Mouse (Mus musculus) neural tube, embryonic 13.5 days (tissue): ENCODE measurements at regions not wholly inside any gene's neighbourhood (a gene's known extent, or its start where the extent isn't known, plus 50 kb on each side); places are given as distances from the start of the nearest gene placed in this dataset.
"Not testable (repeated sequence)": the region's sequence is repeated elsewhere in the genome, so short reads cannot be mapped to it uniquely, and the experiment has no call there.

ENCODE experiments used
- ATAC-seq: fragments of 200-750 bp; cut with Nextera tagmentation; 2 replicates; pipeline ENCODE4 v1.8.0; 2017; ENCODE audit warnings: low read depth, mild to moderate bottlenecking, moderate TSS enrichment, moderate library complexity
- H3K27ac ChIP-seq: fragments of 300-500 bp; sonication (generic); replicated peaks from 2 replicates; pipeline ENCODE4 v1.5.1; 2015; ENCODE audit warnings: moderate library complexity, mild to moderate bottlenecking, inconsistent platforms
- H3K27me3 ChIP-seq: fragments of 300-500 bp; sonication (generic); 2 replicates; pipeline ENCODE4 v1.6.1; 2015; ENCODE audit warnings: mild to moderate bottlenecking, inconsistent platforms
- H3K36me3 ChIP-seq: fragments of 300-500 bp; sonication (generic); 2 replicates; pipeline ENCODE4 v1.6.1; 2015; ENCODE audit warnings: mild to moderate bottlenecking, inconsistent platforms
- H3K4me1 ChIP-seq: fragments of 300-500 bp; sonication (generic); replicated peaks from 2 replicates; pipeline ENCODE4 v1.6.1; 2015; ENCODE audit warnings: inconsistent platforms
- H3K4me2 ChIP-seq: fragments of 300-500 bp; sonication (generic); 2 replicates; pipeline ENCODE4 v1.6.1; 2015; ENCODE audit warnings: inconsistent platforms, mild to moderate bottlenecking, moderate library complexity
- H3K4me3 ChIP-seq: fragments of 300-500 bp; sonication (generic); 2 replicates; pipeline ENCODE4 v1.5.1; 2015; ENCODE audit warnings: mild to moderate bottlenecking, inconsistent platforms
- H3K9ac ChIP-seq: fragments of 300-500 bp; sonication (generic); 2 replicates; pipeline ENCODE4 v1.6.1; 2015; ENCODE audit warnings: moderate library complexity, mild to moderate bottlenecking, inconsistent platforms
- H3K9me3 ChIP-seq: fragments of 300-500 bp; sonication (generic); 2 replicates; pipeline ENCODE4 v1.6.1; 2016; ENCODE audit warnings: inconsistent platforms
- WGBS: fragments of 180-500 bp; shearing (Covaris S2); methylation state at CpG from one replicate; pipeline ENCODE4 v1.1.7; 2015; 5-methylcytosine and 5-hydroxymethylcytosine counted together

DNA sequence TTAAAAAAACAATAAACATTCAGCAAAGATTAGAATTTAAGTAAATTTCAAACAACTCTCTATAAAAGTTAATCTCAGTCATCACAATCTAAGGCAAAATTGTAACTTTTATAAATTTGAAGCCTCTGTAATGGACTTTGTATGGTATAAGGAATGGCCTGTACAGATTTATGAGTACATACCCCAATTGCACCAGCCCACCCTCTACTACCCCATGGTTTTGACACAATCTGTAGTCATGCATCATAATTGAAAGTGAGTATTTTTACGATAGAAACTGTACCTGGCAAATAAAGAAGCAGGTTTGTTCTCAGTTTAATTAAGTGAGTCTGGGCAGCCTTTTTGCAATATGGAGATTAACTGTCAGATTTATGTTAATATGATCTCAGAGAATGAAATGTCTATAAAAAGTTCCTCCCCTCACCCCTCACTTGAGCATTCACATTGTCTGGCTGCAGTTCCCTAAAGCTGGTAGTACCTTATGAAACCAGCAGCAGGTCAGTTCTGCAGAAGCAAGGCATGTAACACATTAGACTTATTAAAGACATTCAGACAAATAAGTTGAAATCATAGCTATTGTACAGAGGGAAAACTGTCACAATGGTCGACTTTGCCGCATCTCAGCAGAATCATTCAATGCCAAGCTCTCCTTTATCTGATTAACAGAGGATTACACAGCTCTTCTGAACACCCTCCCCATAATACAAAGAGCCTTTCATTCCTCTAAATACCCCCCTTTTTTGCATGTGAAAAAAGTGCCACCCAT is 505.2 kb downstream of the Cypt12 start:
- H3K27ac ChIP-seq, result no peak overlapping the region
- H3K4me1 ChIP-seq, result peaks cover 8% of the 10 kb centered on the region; the same call in 1 of the 2 replicates
- no peak overlapping the region for H3K4me3 ChIP-seq
- no peaks in the 10 kb centered on the region for H3K36me3 ChIP-seq
- no peaks in the 10 kb centered on the region for H3K27me3 ChIP-seq
- H3K9me3 ChIP-seq, result no peaks in the 10 kb centered on the region
- H3K4me2 ChIP-seq, result no peak overlapping the region
- H3K9ac ChIP-seq, result no peak overlapping the region
- peak; percentile 74; the same call in 1 of the 2 replicates for ATAC-seq
- WGBS, result 25% methylated on average over 3 of the region's 3 CpGs

DNA sequence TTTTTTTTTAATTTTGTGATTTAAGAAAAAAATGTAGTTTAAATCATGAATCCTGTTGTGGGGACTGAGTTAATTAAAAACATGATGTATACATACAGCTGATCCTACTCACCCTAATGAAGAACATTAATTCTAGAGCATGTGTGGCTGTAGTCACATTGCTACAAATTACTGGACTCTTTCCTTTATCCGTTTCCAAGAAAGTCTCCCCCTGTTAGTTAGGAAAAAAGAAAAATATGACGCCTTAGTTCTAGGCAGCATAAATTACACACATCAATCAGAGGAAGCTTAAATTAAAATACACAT is 505.7 kb downstream of the Cypt12 start:
- Histone ChIP-seq H3K9ac (no peak overlapping the region), H3K4me3 (no peak overlapping the region), H3K27me3 (no peaks in the 10 kb centered on the region), H3K4me2 (no peak overlapping the region), H3K36me3 (no peaks in the 10 kb centered on the region), H3K9me3 (no peaks in the 10 kb centered on the region), H3K4me1 (peaks cover 8% of the 10 kb centered on the region; the same call in 1 of the 2 replicates), H3K27ac (no peak overlapping the region)
- ATAC-seq, result peak; percentile 84
- 19% methylated on average over 2 of the region's 2 CpGs for WGBS

- not testable (repeated sequence) for H3K9ac ChIP-seq, H3K4me2 ChIP-seq, H3K4me1 ChIP-seq, H3K4me3 ChIP-seq, H3K36me3 ChIP-seq, H3K27me3 ChIP-seq, H3K9me3 ChIP-seq, H3K27ac ChIP-seq
- WGBS, result 56% methylated on average over 4 of the region's 4 CpGs
- ATAC-seq, result peak; percentile 54
Measured at GRCm38 (mm10) chr3:18454558-18455191, 506.5 kb downstream of the Cypt12 start.

DNA sequence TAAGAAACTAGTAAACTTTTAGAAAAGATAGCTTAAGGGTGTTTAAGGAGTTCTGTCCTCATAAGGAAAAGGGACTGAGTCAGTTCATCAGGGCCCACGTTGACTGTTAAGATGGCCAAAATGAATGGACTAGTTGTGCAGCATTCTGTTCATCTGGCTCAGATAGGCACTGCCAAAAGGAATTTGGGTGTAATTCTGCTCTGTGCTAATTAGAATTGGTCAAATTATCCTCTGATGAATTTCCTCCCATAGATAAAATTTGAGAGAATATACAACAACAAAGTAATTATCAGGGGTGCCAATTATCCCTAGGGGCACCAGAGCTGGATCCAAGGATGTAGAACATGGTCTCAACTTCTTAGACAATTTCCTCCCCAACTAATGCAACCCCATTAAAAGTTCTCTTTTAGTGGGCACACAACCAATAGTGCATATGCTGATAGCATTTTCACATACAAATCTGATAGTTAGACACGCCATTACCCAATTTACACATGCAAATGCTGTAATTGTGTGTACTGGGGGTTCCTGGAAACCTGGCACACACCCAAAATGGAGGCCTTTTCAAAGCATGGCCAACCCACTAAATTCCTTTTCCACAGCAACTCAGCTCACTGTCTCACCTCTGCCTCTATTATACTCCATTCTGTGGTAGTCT is 508.0 kb downstream of the Cypt12 start:
- H3K36me3 ChIP-seq, result no peaks in the 10 kb centered on the region
- no peak overlapping the region for H3K9ac ChIP-seq
- WGBS, result 69% methylated on average over 2 of the region's 2 CpGs
- peak; percentile 63; the same call in 1 of the 2 replicates for ATAC-seq
- no peak overlapping the region for H3K4me3 ChIP-seq
- H3K4me1 ChIP-seq, result peaks cover 8% of the 10 kb centered on the region; the same call in 1 of the 2 replicates
- H3K4me2 ChIP-seq, result no peak overlapping the region
- H3K9me3 ChIP-seq, result no peaks in the 10 kb centered on the region
- H3K27ac ChIP-seq, result no peak overlapping the region
- H3K27me3 ChIP-seq, result no peaks in the 10 kb centered on the region

- H3K27ac ChIP-seq, result no peak overlapping the region
- WGBS, result 86% methylated on average over 1 of the region's 1 CpGs
- no peak overlapping the region for H3K4me3 ChIP-seq
- no peaks in the 10 kb centered on the region for H3K4me1 ChIP-seq
- no peaks in the 10 kb centered on the region for H3K9me3 ChIP-seq
- no peak overlapping the region for H3K9ac ChIP-seq
- no peak for ATAC-seq
- H3K27me3 ChIP-seq, result no peaks in the 10 kb centered on the region
- H3K4me2 ChIP-seq, result no peak overlapping the region
- H3K36me3 ChIP-seq, result no peaks in the 10 kb centered on the region
Measured at GRCm38 (mm10) chr3:18460267-18460666, 512.1 kb downstream of the Cypt12 start.

DNA sequence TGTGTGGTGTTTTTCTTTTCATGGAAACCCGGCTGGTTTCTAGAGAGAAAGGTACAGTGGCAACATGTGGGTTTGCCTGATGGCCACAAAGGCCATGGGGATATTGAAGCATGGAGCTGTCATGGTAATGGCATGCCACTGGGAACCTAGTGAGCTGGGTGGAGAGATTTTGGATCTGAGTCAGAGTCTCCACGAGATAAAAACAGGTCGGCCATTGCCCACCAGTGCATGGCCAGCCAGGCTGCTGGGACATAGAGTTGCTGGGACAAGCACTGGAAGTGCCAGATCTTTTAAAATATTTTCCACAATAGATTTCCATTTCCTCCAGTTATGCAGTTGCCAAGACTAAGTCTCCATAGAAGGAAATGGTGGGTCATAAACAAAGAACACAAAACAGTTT is 523.6 kb downstream of the Cypt12 start:
- H3K4me1 ChIP-seq, result no peaks in the 10 kb centered on the region
- H3K4me2 ChIP-seq, result no peak overlapping the region
- no peaks in the 10 kb centered on the region for H3K27me3 ChIP-seq
- no peak overlapping the region for H3K9ac ChIP-seq
- H3K27ac ChIP-seq, result no peak overlapping the region
- WGBS, result 96% methylated on average over 3 of the region's 3 CpGs
- ATAC-seq, result no peak
- no peaks in the 10 kb centered on the region for H3K36me3 ChIP-seq
- H3K4me3 ChIP-seq, result no peak overlapping the region
- H3K9me3 ChIP-seq, result no peaks in the 10 kb centered on the region

- Histone ChIP-seq H3K27me3 (no peaks in the 10 kb centered on the region), H3K9ac (no peak overlapping the region), H3K4me1 (no peaks in the 10 kb centered on the region), H3K27ac (no peak overlapping the region), H3K4me3 (no peak overlapping the region), H3K36me3 (no peaks in the 10 kb centered on the region), H3K4me2 (no peak overlapping the region), H3K9me3 (no peaks in the 10 kb centered on the region)
- WGBS, result 78% methylated on average over 2 of the region's 2 CpGs
- no peak for ATAC-seq
Measured at GRCm38 (mm10) chr3:18479557-18479956, 531.3 kb downstream of the Cypt12 start.

DNA sequence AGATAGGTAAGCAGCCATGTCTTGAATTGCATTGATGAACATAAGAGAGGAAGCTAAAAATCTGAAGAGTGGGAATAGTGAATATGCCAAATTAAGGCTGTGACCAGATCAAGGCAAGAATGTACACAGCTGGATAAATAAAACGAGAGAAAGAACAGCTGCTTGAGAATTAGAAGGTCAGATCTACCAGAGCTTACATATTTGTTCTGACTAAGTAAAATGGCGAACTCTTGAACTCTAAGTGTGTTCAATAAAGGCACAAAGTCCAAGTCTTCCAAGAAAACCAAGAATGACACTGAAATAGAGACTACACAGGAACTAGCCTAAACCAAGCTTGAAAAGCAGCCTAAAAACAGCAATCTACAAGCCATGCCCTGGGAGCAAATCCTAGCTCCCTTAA is 533.8 kb downstream of the Cypt12 start:
- H3K4me1 ChIP-seq, result no peaks in the 10 kb centered on the region
- no peaks in the 10 kb centered on the region for H3K36me3 ChIP-seq
- no peak overlapping the region for H3K27ac ChIP-seq
- H3K4me2 ChIP-seq, result no peak overlapping the region
- ATAC-seq, result no peak
- H3K4me3 ChIP-seq, result no peak overlapping the region
- WGBS, result 84% methylated on average over 2 of the region's 2 CpGs
- no peak overlapping the region for H3K9ac ChIP-seq
- no peaks in the 10 kb centered on the region for H3K27me3 ChIP-seq
- H3K9me3 ChIP-seq, result peaks cover 8% of the 10 kb centered on the region; the same call in 1 of the 2 replicates

DNA sequence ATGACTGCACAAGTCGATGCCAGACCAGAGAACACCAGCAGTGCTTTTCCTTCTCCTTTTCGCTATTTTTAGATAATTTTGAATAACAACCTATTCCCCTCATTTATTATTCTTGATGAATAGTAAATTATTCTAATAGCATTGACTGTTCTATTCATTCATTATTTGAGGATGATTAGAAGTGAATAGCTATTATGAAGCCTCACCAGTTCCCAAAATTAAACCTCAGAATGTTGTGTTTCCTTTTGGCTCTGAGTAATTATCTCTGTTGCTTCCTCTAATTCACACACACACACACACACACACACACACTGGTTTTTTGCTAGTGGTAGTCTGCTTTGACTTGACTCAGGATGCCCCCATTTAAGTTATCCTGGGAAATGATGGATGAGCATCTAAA is 540.7 kb downstream of the Cypt12 start:
- peaks cover 8% of the 10 kb centered on the region; the same call in 1 of the 2 replicates for H3K9me3 ChIP-seq
- 77% methylated on average over 2 of the region's 2 CpGs for WGBS
- no peak overlapping the region for H3K4me3 ChIP-seq
- no peak overlapping the region for H3K9ac ChIP-seq
- no peaks in the 10 kb centered on the region for H3K36me3 ChIP-seq
- H3K27me3 ChIP-seq, result no peaks in the 10 kb centered on the region
- H3K4me1 ChIP-seq, result no peaks in the 10 kb centered on the region
- ATAC-seq, result no peak
- no peak overlapping the region for H3K27ac ChIP-seq
- H3K4me2 ChIP-seq, result no peak overlapping the region

DNA sequence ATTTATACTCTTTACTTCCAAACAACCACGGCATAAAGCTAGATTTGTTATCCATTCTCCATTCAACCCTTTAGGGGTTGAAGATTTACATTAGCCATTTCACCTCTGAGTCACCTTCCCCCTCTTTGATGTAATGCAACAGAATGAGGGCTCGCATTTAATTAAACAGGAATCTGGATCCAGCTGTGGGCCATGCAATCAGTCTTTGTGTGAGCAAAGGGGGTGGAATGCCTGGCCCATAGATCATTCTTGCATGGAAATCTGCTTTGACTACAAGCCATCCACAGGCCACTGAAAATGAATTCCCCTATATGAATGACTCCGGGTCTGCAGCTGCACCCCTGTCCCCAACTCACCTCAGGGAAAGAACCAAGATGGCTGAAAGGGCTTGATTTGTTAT is 574.4 kb downstream of the Cypt12 start:
- Histone ChIP-seq H3K36me3 (no peaks in the 10 kb centered on the region), H3K9ac (no peak overlapping the region), H3K4me2 (no peak overlapping the region), H3K4me3 (no peak overlapping the region), H3K27ac (no peak overlapping the region), H3K27me3 (no peaks in the 10 kb centered on the region), H3K9me3 (no peaks in the 10 kb centered on the region), H3K4me1 (0 out of 2 replicates have a peak, but pooled peaks cover 3% of the 10 kb centered on the region)
- no peak; the same call in 1 of the 2 replicates for ATAC-seq
- 13% methylated on average over 3 of the region's 3 CpGs for WGBS

- H3K27me3 ChIP-seq, result no peaks in the 10 kb centered on the region
- 83% methylated on average over 2 of the region's 2 CpGs for WGBS
Measured at GRCm38 (mm10) chr3:18524011-18524410, 575.8 kb downstream of the Cypt12 start.

DNA sequence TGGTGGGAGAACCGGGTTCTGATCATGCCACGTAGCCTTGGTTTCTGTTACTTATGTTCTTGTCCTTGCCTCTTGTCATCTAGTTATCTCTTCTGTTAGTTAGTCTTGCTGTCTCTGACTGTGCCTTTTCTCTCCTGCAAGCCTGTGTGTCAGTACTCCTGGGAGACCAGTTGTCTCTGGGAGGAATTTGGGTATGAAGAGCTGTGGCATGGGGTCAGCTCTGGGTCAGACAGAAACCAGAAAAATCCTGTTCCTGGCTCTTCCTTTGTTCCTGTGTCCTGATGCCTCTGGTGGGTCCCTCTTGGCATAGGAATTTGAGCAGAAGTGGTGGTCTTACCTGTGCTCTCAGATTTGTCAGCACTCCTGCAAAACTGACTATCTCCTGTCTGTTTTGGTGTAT is 609.0 kb downstream of the Cypt12 start:
- no peak overlapping the region for H3K9ac ChIP-seq
- 93% methylated on average over 2 of the region's 2 CpGs for WGBS
- no peaks in the 10 kb centered on the region for H3K9me3 ChIP-seq
- ATAC-seq, result no peak
- no peak overlapping the region for H3K4me2 ChIP-seq
- H3K4me3 ChIP-seq, result no peak overlapping the region
- no peaks in the 10 kb centered on the region for H3K27me3 ChIP-seq
- H3K4me1 ChIP-seq, result no peaks in the 10 kb centered on the region
- no peaks in the 10 kb centered on the region for H3K36me3 ChIP-seq
- H3K27ac ChIP-seq, result no peak overlapping the region

More at GRCm38 (mm10) chr3:18524011-18524410, 575.8 kb downstream of the Cypt12 start:
- Histone ChIP-seq H3K4me3 (no peak overlapping the region), H3K36me3 (no peaks in the 10 kb centered on the region), H3K27ac (no peak overlapping the region), H3K4me1 (0 out of 2 replicates have a peak, but pooled peaks cover 3% of the 10 kb centered on the region), H3K9ac (no peak overlapping the region), H3K4me2 (no peak overlapping the region), H3K9me3 (no peaks in the 10 kb centered on the region)
- no peak for ATAC-seq
